Mouse (Mus musculus) hindbrain, embryonic 15.5 days (tissue): ENCODE measurements around the gene Ric1. TPM values are rescaled to one million over a fixed set of nuclear protein-coding genes. Genes with fewer than 3 reads are reported as not detected.
A peak's percentile ranks its signal among the peaks of the same experiment; 100 is the strongest.
"Not testable (repeated sequence)": the region's sequence is repeated elsewhere in the genome, so short reads cannot be mapped to it uniquely, and the experiment has no call there.

Experiments
- ATAC-seq: fragments of 200-750 bp; cut with Nextera tagmentation; 2 replicates; pipeline ENCODE4 v1.8.0; 2017; ENCODE audit warnings: low read depth, moderate number of reproducible peaks, moderate TSS enrichment; ENCODE audit not compliant: low FRiP score
- H3K27ac ChIP-seq: fragments of 300-500 bp; sonication (generic); replicated peaks from 2 replicates; pipeline ENCODE4 v1.5.1; 2015; ENCODE audit warnings: mild to moderate bottlenecking, inconsistent platforms
- H3K27me3 ChIP-seq: fragments of 300-500 bp; sonication (generic); 2 replicates; pipeline ENCODE4 v1.6.1; 2015; ENCODE audit warnings: control low read depth, inconsistent platforms
- H3K36me3 ChIP-seq: fragments of 300-500 bp; sonication (generic); 2 replicates; pipeline ENCODE4 v1.6.1; 2015; ENCODE audit warnings: control low read depth, inconsistent platforms
- H3K4me1 ChIP-seq: fragments of 300-500 bp; sonication (generic); replicated peaks from 2 replicates; pipeline ENCODE4 v1.6.1; 2015; ENCODE audit warnings: control low read depth, inconsistent platforms
- H3K4me2 ChIP-seq: fragments of 300-500 bp; sonication (generic); 2 replicates; pipeline ENCODE4 v1.6.1; 2015; ENCODE audit warnings: moderate library complexity, mild to moderate bottlenecking, inconsistent platforms
- H3K4me3 ChIP-seq: fragments of 300-500 bp; sonication (generic); 2 replicates; pipeline ENCODE4 v1.5.1; 2015; ENCODE audit warnings: mild to moderate bottlenecking, inconsistent platforms
- H3K9ac ChIP-seq: fragments of 300-500 bp; sonication (generic); 2 replicates; pipeline ENCODE4 v1.6.1; 2015; ENCODE audit warnings: inconsistent platforms
- H3K9me3 ChIP-seq: fragments of 300-500 bp; sonication (generic); 2 replicates; pipeline ENCODE4 v1.6.1; 2016; ENCODE audit warnings: control low read depth, inconsistent platforms
- WGBS: fragments of 180-500 bp; shearing (Covaris S2); methylation state at CpG from one replicate; pipeline ENCODE4 v1.1.7; 2015; 5-methylcytosine and 5-hydroxymethylcytosine counted together
- polyA plus RNA-seq: library from polyadenylated mRNA; unstranded; fragments of >200 nt; fragmentation: Nextera tagmentation; extraction: Ambion mirVana; gene quantifications from 2 replicates; pipeline ENCODE4 v1.2.1, GENCODE M21; 2015

Gene Ric1
- polyA plus RNA-seq, 1 experiment from 2014 or later = 12.0 TPM

GRCm38 (mm10) chr19:29544026-29544425 is 21.9 kb downstream of the Ric1 start:
- no peaks in the 10 kb centered on the region for H3K27me3 ChIP-seq
- no peak overlapping the region for H3K4me2 ChIP-seq
- H3K36me3 ChIP-seq = no peaks in the 10 kb centered on the region
- H3K9ac ChIP-seq = no peak overlapping the region
- 93% methylated on average over 6 of the region's 6 CpGs for WGBS
- H3K4me1 ChIP-seq = no peaks in the 10 kb centered on the region
- H3K27ac ChIP-seq = no peak overlapping the region
- no peak overlapping the region for H3K4me3 ChIP-seq
- no peaks in the 10 kb centered on the region for H3K9me3 ChIP-seq
- ATAC-seq = no peak

- no peak overlapping the region for H3K9ac ChIP-seq
- H3K4me1 ChIP-seq = no peaks in the 10 kb centered on the region
- WGBS = 92% methylated on average over 2 of the region's 2 CpGs
- no peak overlapping the region for H3K4me3 ChIP-seq
- H3K36me3 ChIP-seq = no peaks in the 10 kb centered on the region
- no peaks in the 10 kb centered on the region for H3K9me3 ChIP-seq
- ATAC-seq = no peak
- no peaks in the 10 kb centered on the region for H3K27me3 ChIP-seq
- no peak overlapping the region for H3K4me2 ChIP-seq
- H3K27ac ChIP-seq = no peak overlapping the region
Measured at GRCm38 (mm10) chr19:29550618-29551017, 28.5 kb downstream of the Ric1 start.

GRCm38 (mm10) chr19:29551128-29551527 is 29.0 kb downstream of the Ric1 start:
- Histone ChIP-seq H3K4me1 (no peaks in the 10 kb centered on the region), H3K9me3 (no peaks in the 10 kb centered on the region), H3K9ac (no peak overlapping the region), H3K36me3 (no peaks in the 10 kb centered on the region), H3K27ac (no peak overlapping the region), H3K27me3 (no peaks in the 10 kb centered on the region), H3K4me2 (no peak overlapping the region), H3K4me3 (no peak overlapping the region)
- ATAC-seq = no peak
- WGBS = 97% methylated on average over 1 of the region's 1 CpGs

- not testable (repeated sequence) for ATAC-seq, H3K9me3 ChIP-seq
- 97% methylated on average over 1 of the region's 1 CpGs for WGBS
Measured at GRCm38 (mm10) chr19:29551980-29552379, 29.9 kb downstream of the Ric1 start.

GRCm38 (mm10) chr19:29557171-29557845 is 35.2 kb downstream of the Ric1 start:
- H3K27me3 ChIP-seq, H3K4me3 ChIP-seq, H3K9me3 ChIP-seq, H3K4me1 ChIP-seq, H3K27ac ChIP-seq, H3K4me2 ChIP-seq, H3K36me3 ChIP-seq, ATAC-seq, H3K9ac ChIP-seq: not testable (repeated sequence)
- 89% methylated on average over 7 of the region's 7 CpGs for WGBS

More at GRCm38 (mm10) chr19:29551980-29552379, 29.9 kb downstream of the Ric1 start:
- not testable (repeated sequence) for H3K36me3 ChIP-seq, H3K27ac ChIP-seq, H3K4me2 ChIP-seq, H3K4me3 ChIP-seq, H3K4me1 ChIP-seq, H3K9ac ChIP-seq, H3K27me3 ChIP-seq

- Histone ChIP-seq H3K36me3 (0 out of 2 replicates have a peak, but pooled peaks cover 2% of the 10 kb centered on the region), H3K9ac (no peak overlapping the region), H3K27me3 (no peaks in the 10 kb centered on the region), H3K4me2 (no peak overlapping the region), H3K27ac (no peak overlapping the region), H3K9me3 (no peaks in the 10 kb centered on the region), H3K4me1 (no peaks in the 10 kb centered on the region), H3K4me3 (no peak overlapping the region)
- 91% methylated on average over 4 of the region's 4 CpGs for WGBS
- ATAC-seq = no peak
Measured at GRCm38 (mm10) chr19:29562166-29562565, 40.1 kb downstream of the Ric1 start.

- Histone ChIP-seq H3K4me1 (no peaks in the 10 kb centered on the region), H3K27ac (no peak overlapping the region), H3K4me3 (no peak overlapping the region), H3K4me2 (no peak overlapping the region), H3K9ac (no peak overlapping the region), H3K27me3 (no peaks in the 10 kb centered on the region), H3K36me3 (0 out of 2 replicates have a peak, but pooled peaks cover 4% of the 10 kb centered on the region), H3K9me3 (no peaks in the 10 kb centered on the region)
- ATAC-seq = no peak
- WGBS = 78% methylated on average over 3 of the region's 3 CpGs
Measured at GRCm38 (mm10) chr19:29562603-29563002, 40.5 kb downstream of the Ric1 start.

GRCm38 (mm10) chr19:29563258-29563779 is 41.2 kb downstream of the Ric1 start:
- Histone ChIP-seq H3K9ac (no peak overlapping the region), H3K9me3 (no peaks in the 10 kb centered on the region), H3K36me3 (0 out of 2 replicates have a peak, but pooled peaks cover 4% of the 10 kb centered on the region), H3K27me3 (no peaks in the 10 kb centered on the region), H3K4me1 (no peaks in the 10 kb centered on the region), H3K4me3 (no peak overlapping the region), H3K4me2 (no peak overlapping the region), H3K27ac (no peak overlapping the region)
- 69% methylated on average over 7 of the region's 7 CpGs for WGBS
- ATAC-seq = 0 out of 2 replicates have a peak, but pooled peaks have one; percentile 30

- no peaks in the 10 kb centered on the region for H3K27me3 ChIP-seq
- peaks cover 12% of the 10 kb centered on the region for H3K36me3 ChIP-seq
- H3K27ac ChIP-seq = no peak overlapping the region
- H3K4me2 ChIP-seq = no peak overlapping the region
- H3K4me1 ChIP-seq = no peaks in the 10 kb centered on the region
- H3K9ac ChIP-seq = no peak overlapping the region
- no peaks in the 10 kb centered on the region for H3K9me3 ChIP-seq
- no peak overlapping the region for H3K4me3 ChIP-seq
- 95% methylated on average over 1 of the region's 1 CpGs for WGBS
- no peak for ATAC-seq
Measured at GRCm38 (mm10) chr19:29566512-29566911, 44.4 kb downstream of the Ric1 start.

- Histone ChIP-seq H3K27me3 (no peaks in the 10 kb centered on the region), H3K27ac (no peak overlapping the region), H3K9ac (no peak overlapping the region), H3K4me1 (no peaks in the 10 kb centered on the region), H3K9me3 (no peaks in the 10 kb centered on the region), H3K4me3 (no peak overlapping the region), H3K4me2 (no peak overlapping the region), H3K36me3 (peaks cover 35% of the 10 kb centered on the region)
- no peak for ATAC-seq
- 91% methylated on average over 2 of the region's 2 CpGs for WGBS
Measured at GRCm38 (mm10) chr19:29582439-29582838, 60.4 kb downstream of the Ric1 start.

GRCm38 (mm10) chr19:29583734-29584133 is 61.7 kb downstream of the Ric1 start:
- H3K4me3 ChIP-seq = no peak overlapping the region
- no peak overlapping the region for H3K4me2 ChIP-seq
- ATAC-seq = no peak
- H3K27ac ChIP-seq = no peak overlapping the region
- H3K36me3 ChIP-seq = peaks cover 43% of the 10 kb centered on the region
- WGBS = 84% methylated on average over 6 of the region's 6 CpGs
- no peaks in the 10 kb centered on the region for H3K27me3 ChIP-seq
- H3K4me1 ChIP-seq = no peaks in the 10 kb centered on the region
- H3K9ac ChIP-seq = no peak overlapping the region
- H3K9me3 ChIP-seq = no peaks in the 10 kb centered on the region

- not testable (repeated sequence) for H3K9ac ChIP-seq, H3K4me1 ChIP-seq, H3K4me2 ChIP-seq, H3K9me3 ChIP-seq, H3K4me3 ChIP-seq, H3K27me3 ChIP-seq, H3K27ac ChIP-seq, ATAC-seq
- WGBS = 53% methylated on average over 3 of the region's 3 CpGs
- H3K36me3 ChIP-seq = peaks cover 41% of the 10 kb centered on the region
Measured at GRCm38 (mm10) chr19:29593783-29594182, 71.7 kb downstream of the Ric1 start.

GRCm38 (mm10) chr19:29596276-29596675 is 74.2 kb downstream of the Ric1 start:
- Histone ChIP-seq H3K9me3 (no peaks in the 10 kb centered on the region), H3K36me3 (peaks cover 47% of the 10 kb centered on the region), H3K4me1 (no peaks in the 10 kb centered on the region), H3K4me3 (no peak overlapping the region), H3K27ac (no peak overlapping the region), H3K9ac (no peak overlapping the region), H3K4me2 (no peak overlapping the region), H3K27me3 (no peaks in the 10 kb centered on the region)
- WGBS = 98% methylated on average over 3 of the region's 3 CpGs
- no peak for ATAC-seq
